Mouse (Mus musculus): ENCODE results near the gene Mllt10.

Gene Mllt10

DNA sequence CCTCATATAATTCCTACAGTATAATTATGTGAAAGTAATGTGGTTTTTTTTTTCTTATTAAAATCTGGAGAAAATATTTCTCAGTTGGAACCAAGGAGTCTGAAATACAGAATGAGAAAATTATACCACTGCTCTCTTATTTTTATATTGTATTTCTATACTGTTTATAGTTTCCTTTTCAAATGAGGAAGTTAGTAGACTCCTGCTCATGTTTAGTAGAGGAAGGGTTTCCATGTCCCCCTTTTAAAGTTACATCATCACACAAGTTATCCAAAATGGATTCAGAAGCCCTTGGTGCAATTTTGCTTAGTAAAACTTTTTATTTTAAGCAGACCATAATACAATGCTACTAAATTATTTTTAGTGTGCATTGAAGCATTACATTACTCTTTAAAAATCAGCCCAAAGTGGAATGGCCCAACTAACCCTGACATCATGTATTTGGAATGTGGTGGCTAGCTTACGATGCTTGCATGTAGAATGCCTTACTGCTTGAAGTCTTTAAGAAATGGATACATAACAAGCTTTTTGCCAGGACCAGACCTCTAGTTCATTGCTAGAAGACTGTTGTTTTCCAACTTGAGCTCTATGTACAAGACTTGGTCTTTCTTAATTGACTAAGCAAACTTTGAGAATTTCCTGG is 146.9 kb downstream of the Mllt10 start:
- no peak for DNase-seq (ENCODE audit: low spot score)

DNA sequence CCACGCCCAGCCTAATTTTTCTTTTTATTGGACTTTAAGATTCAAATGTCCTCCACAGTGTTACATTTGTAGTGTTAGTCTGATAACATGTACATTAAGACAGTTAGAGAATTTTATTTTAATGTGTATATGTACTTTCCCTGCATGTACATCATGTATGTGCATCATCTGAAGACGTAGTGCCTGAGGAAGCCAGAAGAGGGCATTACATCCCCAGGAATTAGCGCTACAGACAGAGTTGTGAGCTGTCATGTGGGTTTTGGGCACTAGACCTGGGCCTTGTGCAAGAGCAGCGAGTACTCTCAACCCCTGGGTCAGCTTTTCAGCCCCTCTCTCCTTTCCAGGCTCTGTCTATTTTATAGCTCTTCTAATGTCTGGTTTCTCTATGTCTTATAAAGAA is 147.9 kb downstream of the Mllt10 start:
- DNase-seq (ENCODE audit: low spot score) = no peak

GRCm38 (mm10) chr2:18205118-18205517 is 150.1 kb downstream of the Mllt10 start:
- no peak for DNase-seq (ENCODE audit: low spot score)

- DNase-seq (ENCODE audit: low spot score) = no peak
Observed at GRCm38 (mm10) chr2:18206811-18207210, 151.8 kb downstream of the Mllt10 start.

DNA sequence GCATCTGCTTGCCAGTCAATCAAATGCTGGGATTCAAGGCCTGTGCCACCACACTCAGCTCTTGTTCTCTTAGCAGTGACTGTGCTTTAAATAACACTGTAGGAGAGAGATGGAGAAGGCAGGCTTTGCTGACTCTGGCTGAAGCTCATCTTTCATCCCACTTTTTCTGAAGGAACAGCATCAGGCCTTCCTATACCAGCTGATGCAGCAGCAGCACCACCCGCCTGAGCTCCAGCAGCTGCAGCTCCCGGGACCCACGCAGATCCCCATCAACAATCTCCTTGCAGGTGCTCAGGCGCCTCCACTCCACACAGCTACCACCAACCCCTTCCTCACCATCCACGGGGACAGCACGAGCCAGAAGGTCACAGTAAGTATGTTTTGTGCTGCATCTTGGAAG is 153.5 kb downstream of the Mllt10 start:
- DNase-seq (ENCODE audit: low spot score) = no peak

DNA sequence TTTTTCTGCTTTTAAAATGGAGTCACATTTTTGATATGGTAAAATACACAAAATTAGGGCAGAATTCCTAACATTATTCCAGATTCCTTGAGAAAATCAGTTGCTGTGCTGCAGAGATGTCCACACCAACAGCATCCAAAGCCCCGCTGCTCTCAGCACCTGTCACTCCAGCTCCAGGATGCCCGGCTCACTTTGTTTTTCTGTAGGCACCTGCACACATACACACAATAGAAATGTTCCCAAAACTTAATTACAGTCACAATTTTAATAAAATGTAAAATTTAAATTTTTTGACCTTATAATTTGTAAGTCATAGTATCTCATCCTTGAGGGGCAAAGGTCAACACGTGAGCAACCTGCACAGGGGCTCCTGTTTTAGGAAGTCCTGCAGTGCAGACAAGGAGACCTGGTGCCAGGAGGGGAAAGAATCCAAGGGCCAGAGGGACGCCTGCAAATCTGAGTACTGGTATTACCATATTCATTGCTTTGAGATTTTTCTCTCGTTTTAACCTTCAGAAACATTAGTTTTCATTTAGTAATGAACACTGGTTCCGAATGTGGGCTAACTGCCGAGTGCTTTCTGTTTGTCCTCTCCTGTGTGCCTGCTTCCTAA is 154.3 kb downstream of the Mllt10 start:
- no peak for DNase-seq (ENCODE audit: low spot score)

GRCm38 (mm10) chr2:18209948-18210347 is 154.9 kb downstream of the Mllt10 start:
- DNase-seq (ENCODE audit: low spot score) = no peak

DNA sequence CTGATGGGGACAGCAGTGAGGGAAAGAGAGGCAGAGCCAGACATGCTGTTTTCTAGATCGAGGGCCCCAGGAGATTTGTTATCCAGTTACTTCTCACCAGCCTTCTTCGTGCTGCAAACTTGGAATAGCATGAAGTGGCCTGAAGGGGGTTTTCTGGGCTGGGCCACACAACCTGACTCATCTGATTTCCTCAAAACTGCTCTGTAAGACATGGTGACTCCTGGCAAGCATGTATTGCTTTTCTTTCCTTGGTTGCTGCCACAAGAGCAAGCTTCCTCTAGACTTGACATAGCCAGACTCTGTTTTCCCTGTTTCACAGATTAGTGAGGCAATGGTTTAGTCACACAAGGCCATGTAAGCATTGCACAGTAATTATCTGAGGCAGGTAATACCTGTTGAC is 159.0 kb downstream of the Mllt10 start:
- no peak for DNase-seq (ENCODE audit: low spot score)

DNA sequence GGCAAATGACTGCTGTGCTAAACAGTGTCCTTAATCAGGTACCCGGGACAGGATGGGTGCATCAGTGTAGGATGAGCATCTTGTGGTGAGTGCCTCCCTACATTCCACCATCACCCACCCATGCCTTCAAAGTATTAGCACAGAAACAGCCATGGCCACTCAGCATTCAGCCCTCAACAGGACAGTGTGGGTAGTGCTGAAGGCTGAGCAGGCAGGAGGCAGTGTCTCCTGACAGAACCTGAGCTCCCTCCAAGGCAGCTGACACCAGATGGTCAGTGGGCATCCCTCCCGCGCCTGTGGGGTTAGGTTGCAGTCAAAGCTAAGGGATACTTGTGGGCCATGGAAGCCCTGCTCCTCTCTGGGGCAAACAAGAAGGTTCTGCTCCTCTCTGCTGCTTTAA is 162.8 kb downstream of the Mllt10 start:
- DNase-seq (ENCODE audit: low spot score) = no peak

DNA sequence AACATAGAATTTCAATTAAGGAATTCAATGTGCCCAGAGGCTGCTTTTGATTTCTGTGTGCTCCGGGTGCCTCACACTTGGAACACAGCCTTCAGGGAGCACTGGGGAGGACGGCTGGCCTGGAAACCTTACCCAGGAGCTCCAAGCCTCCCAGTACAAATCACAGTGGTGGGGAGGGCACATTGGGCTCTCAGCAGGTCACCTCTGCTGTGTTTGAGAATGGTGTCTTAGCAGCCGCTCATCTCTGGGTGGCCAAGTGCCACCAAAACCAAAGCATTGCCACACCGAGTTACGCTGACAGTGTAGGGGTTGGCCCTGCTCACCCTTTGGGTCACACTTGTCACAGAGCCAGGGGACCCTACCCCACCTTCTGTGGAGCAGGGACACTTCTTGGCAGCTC is 163.5 kb downstream of the Mllt10 start:
- no peak for DNase-seq (ENCODE audit: low spot score)

- no peak for DNase-seq (ENCODE audit: low spot score)
Observed at GRCm38 (mm10) chr2:18219136-18219535, 164.1 kb downstream of the Mllt10 start.

DNA sequence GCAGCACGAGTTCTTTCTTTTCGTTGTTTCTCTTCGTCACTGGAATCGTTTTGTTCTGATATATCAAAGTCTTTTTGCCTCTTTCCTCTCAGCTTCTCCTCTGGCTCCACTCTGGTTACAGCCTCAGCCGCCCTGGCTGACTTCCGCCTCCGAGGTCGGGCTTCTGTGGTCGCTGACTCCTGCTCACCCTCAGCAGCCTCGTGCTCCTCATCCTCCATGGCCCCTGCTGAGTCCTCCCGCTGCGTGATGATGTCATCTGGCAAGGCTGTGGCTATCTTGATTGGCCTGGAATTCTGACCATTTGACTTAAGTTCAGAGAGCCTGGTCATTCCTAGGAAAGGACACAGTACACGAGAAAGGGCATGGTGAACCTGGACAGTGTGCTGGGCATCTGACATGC is 164.5 kb downstream of the Mllt10 start:
- DNase-seq (ENCODE audit: low spot score) = no peak

- no peak for DNase-seq (ENCODE audit: low spot score)
Observed at GRCm38 (mm10) chr2:18228486-18229062, 173.5 kb downstream of the Mllt10 start.

DNA sequence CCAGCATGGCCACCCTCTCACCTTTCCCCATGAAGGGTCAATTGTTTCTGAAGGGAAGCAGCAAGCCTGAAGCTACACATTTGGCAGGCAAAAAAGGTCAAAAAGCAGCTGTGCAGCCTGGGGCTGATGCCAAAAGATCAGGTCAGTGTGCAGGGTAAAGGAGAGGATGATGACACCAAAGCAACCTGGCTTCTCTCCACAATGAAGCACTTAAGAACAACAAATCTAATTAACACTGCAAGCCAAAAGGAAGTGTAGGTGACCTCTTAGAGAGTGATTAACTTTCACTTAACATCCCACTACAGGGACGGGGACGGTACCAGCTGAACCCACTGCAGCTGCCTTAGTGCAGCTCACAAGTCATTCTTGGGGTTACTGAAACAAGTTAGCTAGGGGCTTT is 174.2 kb downstream of the Mllt10 start:
- DNase-seq (ENCODE audit: low spot score) = no peak

DNA sequence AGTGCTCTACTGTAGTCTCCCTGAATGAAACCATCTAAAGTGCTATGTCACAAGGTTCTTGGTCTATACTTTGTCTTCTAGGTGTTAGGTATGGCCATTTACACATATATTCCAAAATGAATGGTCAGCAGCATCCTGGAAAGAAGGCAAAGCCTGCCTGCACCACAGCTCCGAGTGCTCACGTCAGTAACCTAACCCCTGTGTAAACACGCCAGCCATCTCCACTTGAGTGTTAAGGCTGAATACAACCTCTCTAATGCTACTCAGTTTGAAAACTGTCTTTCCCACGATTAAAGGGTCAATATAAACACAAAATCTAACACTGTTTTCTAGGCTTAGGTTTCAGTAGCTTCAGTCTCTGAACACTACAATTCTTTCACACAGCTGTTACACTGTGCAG is 176.1 kb downstream of the Mllt10 start:
- DNase-seq (ENCODE audit: low spot score) = no peak

DNA sequence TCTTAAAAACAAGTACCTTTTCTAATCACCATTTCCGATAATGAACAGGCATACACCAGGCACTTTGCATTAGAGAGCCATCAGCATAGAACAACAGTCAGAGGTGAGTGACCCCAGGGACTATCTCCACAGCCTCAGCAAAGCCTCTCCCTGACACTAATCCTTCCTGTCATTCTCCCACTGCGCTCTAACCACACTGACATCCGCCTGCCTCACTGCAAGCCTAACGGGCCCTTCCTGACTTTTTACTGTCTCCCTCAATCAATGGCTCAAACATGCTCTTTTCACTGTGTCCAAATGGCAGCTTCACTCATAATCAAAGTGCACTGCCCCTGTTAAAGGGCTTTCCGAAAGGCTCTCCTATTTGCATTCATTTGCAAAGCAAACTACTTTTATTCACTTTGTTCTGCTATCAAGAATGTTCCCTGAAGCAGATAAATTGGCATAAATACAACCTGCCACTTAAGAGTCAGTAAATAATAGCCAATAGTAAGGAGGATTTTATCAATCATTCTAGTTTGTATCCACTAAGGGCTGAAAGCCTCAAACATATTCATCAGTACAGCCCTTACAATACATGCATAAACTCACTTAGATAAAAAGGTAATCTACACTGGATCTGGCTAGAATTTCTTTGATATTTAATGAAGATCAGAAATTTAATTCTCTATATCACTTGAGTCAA is 178.0 kb downstream of the Mllt10 start:
- DNase-seq (ENCODE audit: low spot score) = no peak

GRCm38 (mm10) chr2:18235524-18235923 is 180.5 kb downstream of the Mllt10 start:
- no peak for DNase-seq (ENCODE audit: low spot score)

- DNase-seq (ENCODE audit: low spot score) = no peak
Observed at GRCm38 (mm10) chr2:18249224-18249623, 194.2 kb downstream of the Mllt10 start.
